In genomic region chr4:95896571-95896970, GRCm38 (mm10) we compare ENCODE assay signal across 14 mouse cellular contexts.
DNase-seq lines count a peak whose midpoint lies in the region; ATAC-seq lines count a peak whose summit lies in the region.
"Had no signal": no experiment of that assay in that cellular context is flagged by ENCODE, and none has a peak within 500 bp of the region (broad histone marks: within the 10 kb centered on the region; RNA-seq: fewer than 3 reads in every experiment).

No protein-coding gene starts in this region.

- H3K4me3 ChIP-seq in hindbrain, embryonic 10.5 days: no peak overlapping the region
- no peak overlapping the region for H3K4me3 ChIP-seq in hindbrain, embryonic 12.5 days
- H3K4me3 ChIP-seq in embryonic facial prominence, embryonic 13.5 days: no peak overlapping the region
- no peak overlapping the region for H3K4me3 ChIP-seq in neural tube, embryonic 11.5 days (ENCODE audit: low read depth, low read length)
- H3K4me3 ChIP-seq: liver, embryonic 12.5 days; megakaryocyte, embryonic 14.5 days; myocyte had no signal

- DNase-seq in hindbrain, embryonic 10.5 days (ENCODE audit: low spot score): peak; percentile 35
- peak; percentile 17 for DNase-seq in right cerebral cortex, adult 18-20 months
- DNase-seq in right cerebral cortex, postnatal 4 days: no peak
- DNase-seq in neural tube, embryonic 11.5 days (ENCODE audit: low spot score): peak; percentile 58
- DNase-seq in natural killer cell, adult 2 months (ENCODE audit: low spot score in 2 of 2): no peak
- no peak for DNase-seq in layer of hippocampus, postnatal 25 days (ENCODE audit: extremely low spot score in 1 of 2, low spot score in 1 of 2)
- DNase-seq: layer of hippocampus, postnatal 36 days; retina, postnatal 1 day; thymus, postnatal 36 days had no signal

- H3K4me2 ChIP-seq in hindbrain, embryonic 12.5 days (replicated peaks): no peak overlapping the region
- H3K4me2 ChIP-seq in embryonic facial prominence, embryonic 13.5 days: 0 out of 2 replicates have a peak overlapping the region, but pooled peaks have one; percentile 26
- no peak overlapping the region for H3K4me2 ChIP-seq in neural tube, embryonic 11.5 days (ENCODE audit: low read depth)
- H3K4me2 ChIP-seq: liver, embryonic 12.5 days had no signal

- H3K9me3 ChIP-seq in hindbrain, embryonic 10.5 days: no peaks in the 10 kb centered on the region
- H3K9me3 ChIP-seq in hindbrain, embryonic 12.5 days (replicated peaks): no peaks in the 10 kb centered on the region
- H3K9me3 ChIP-seq in embryonic facial prominence, embryonic 13.5 days: no peaks in the 10 kb centered on the region
- no peaks in the 10 kb centered on the region for H3K9me3 ChIP-seq in neural tube, embryonic 11.5 days (ENCODE audit: control insufficient read depth, low read length)
- H3K9me3 ChIP-seq: liver, embryonic 12.5 days; megakaryocyte, embryonic 14.5 days had no signal

- H3K9ac ChIP-seq in hindbrain, embryonic 12.5 days: no peak overlapping the region
- no peak overlapping the region for H3K9ac ChIP-seq in embryonic facial prominence, embryonic 13.5 days
- H3K9ac ChIP-seq in neural tube, embryonic 11.5 days (ENCODE audit: low read length): no peak overlapping the region
- H3K9ac ChIP-seq: liver, embryonic 12.5 days had no signal

- 35% methylated on average over 5 of the region's 5 CpGs for WGBS in hindbrain, embryonic 10.5 days
- WGBS in hindbrain, embryonic 12.5 days: 37% methylated on average over 5 of the region's 5 CpGs
- WGBS in embryonic facial prominence, embryonic 13.5 days: 18% methylated on average over 5 of the region's 5 CpGs
- WGBS in neural tube, embryonic 11.5 days: 45% methylated on average over 5 of the region's 5 CpGs

- H3K27me3 ChIP-seq in hindbrain, embryonic 10.5 days (ENCODE audit: insufficient read depth, poor library complexity, severe bottlenecking): no peaks in the 10 kb centered on the region
- no peaks in the 10 kb centered on the region for H3K27me3 ChIP-seq in hindbrain, embryonic 12.5 days
- H3K27me3 ChIP-seq in embryonic facial prominence, embryonic 13.5 days: no peaks in the 10 kb centered on the region
- H3K27me3 ChIP-seq in neural tube, embryonic 11.5 days (ENCODE audit: control insufficient read depth, insufficient read depth, low read length): no peaks in the 10 kb centered on the region
- H3K27me3 ChIP-seq: liver, embryonic 12.5 days had no signal

- H3K36me3 ChIP-seq in hindbrain, embryonic 10.5 days: no peaks in the 10 kb centered on the region
- no peaks in the 10 kb centered on the region for H3K36me3 ChIP-seq in hindbrain, embryonic 12.5 days
- no peaks in the 10 kb centered on the region for H3K36me3 ChIP-seq in embryonic facial prominence, embryonic 13.5 days
- H3K36me3 ChIP-seq in neural tube, embryonic 11.5 days (ENCODE audit: control insufficient read depth, insufficient read depth, low read length): no peaks in the 10 kb centered on the region
- H3K36me3 ChIP-seq: liver, embryonic 12.5 days had no signal

- peak overlapping the region; percentile 68; the same call in 1 of the 2 replicates for H3K27ac ChIP-seq in hindbrain, embryonic 10.5 days
- no peak overlapping the region; the same call in 1 of the 2 replicates for H3K27ac ChIP-seq in hindbrain, embryonic 12.5 days
- peak overlapping the region; percentile 84 for H3K27ac ChIP-seq in embryonic facial prominence, embryonic 13.5 days
- no peak overlapping the region for H3K27ac ChIP-seq in neural tube, embryonic 11.5 days (ENCODE audit: low read depth, low read length)
- H3K27ac ChIP-seq: liver, embryonic 12.5 days had no signal

- peaks cover 50% of the 10 kb centered on the region for H3K4me1 ChIP-seq in hindbrain, embryonic 10.5 days (replicated peaks)
- H3K4me1 ChIP-seq in hindbrain, embryonic 12.5 days: peaks cover 26% of the 10 kb centered on the region
- peaks cover 64% of the 10 kb centered on the region for H3K4me1 ChIP-seq in embryonic facial prominence, embryonic 13.5 days
- peaks cover 5% of the 10 kb centered on the region; the same call in 1 of the 2 replicates for H3K4me1 ChIP-seq in neural tube, embryonic 11.5 days (ENCODE audit: control insufficient read depth, insufficient read depth, low read length)
- H3K4me1 ChIP-seq: liver, embryonic 12.5 days; megakaryocyte, embryonic 14.5 days had no signal

- no peak for ATAC-seq in hindbrain, embryonic 12.5 days (ENCODE audit: low FRiP score)
- no peak for ATAC-seq in embryonic facial prominence, embryonic 13.5 days (ENCODE audit: insufficient number of reproducible peaks, insufficient read depth, low FRiP score, low TSS enrichment, low read depth)
- no peak for ATAC-seq in neural tube, embryonic 11.5 days (ENCODE audit: insufficient read depth, low FRiP score, low TSS enrichment)
- ATAC-seq: liver, embryonic 12.5 days had no signal

Comparison
In these comparisons a context has a peak if more than half of its experiments do, and no peak if none do; other contexts are left out.
1. DNase-seq: peak in hindbrain, embryonic 10.5 days (single experiment), right cerebral cortex, adult 18-20 months (single experiment) and neural tube, embryonic 11.5 days (single experiment); none in right cerebral cortex, postnatal 4 days (single experiment), natural killer cell, adult 2 months (0 of 2) and layer of hippocampus, postnatal 25 days (0 of 2).
2. H3K27ac ChIP-seq: peak in hindbrain, embryonic 10.5 days (single experiment) and embryonic facial prominence, embryonic 13.5 days (single experiment); none in hindbrain, embryonic 12.5 days (single experiment) and neural tube, embryonic 11.5 days (single experiment).